Mouse (Mus musculus): ENCODE results near the gene Arhgef33. TPM values are rescaled to one million over a fixed set of nuclear protein-coding genes. Genes with fewer than 3 reads are reported as not detected.

Gene Arhgef33
- polyA plus RNA-seq, 1 experiment from 2014 or later, result 0.72 TPM

GRCm38 (mm10) chr17:80290074-80290657 is 17.0 kb upstream of the Arhgef33 start, which contains the start of the genes Morn2 and Dhx57:
Gene Morn2 (plus strand): TSS chr17:80290203.
Gene Dhx57 (minus strand): TSS chr17:80290476.
- peak; percentile 100 for ATAC-seq (replicated peaks; ENCODE audit: extremely low read depth, insufficient read depth, low FRiP score)
- peaks cover 8% of the 10 kb centered on the region; the same call in 1 of the 2 replicates for H3K4me1 ChIP-seq (ENCODE audit: control insufficient read depth, insufficient read depth, low read length)
- H3K4me3 ChIP-seq (ENCODE audit: low read length), result peak within 1 kb of the TSS; percentile 100
- under 1% methylated on average over 35 of the region's 35 CpGs for WGBS
- peak within 1 kb of the TSS; percentile 78 for H3K4me2 ChIP-seq (ENCODE audit: low read depth, low read length)
- peak within 1 kb of the TSS; percentile 86 for H3K27ac ChIP-seq (ENCODE audit: low read length)
- H3K36me3 ChIP-seq (ENCODE audit: control insufficient read depth, insufficient read depth), result no peaks in the 10 kb centered on the region
- H3K27me3 ChIP-seq (ENCODE audit: control insufficient read depth, insufficient read depth, low read length), result no peaks in the 10 kb centered on the region
- peak within 1 kb of the TSS; percentile 96 for H3K9ac ChIP-seq (ENCODE audit: low read length)
- H3K9me3 ChIP-seq (replicated peaks; ENCODE audit: control insufficient read depth, low read length), result no peaks in the 10 kb centered on the region

GRCm38 (mm10) chr17:80291148-80291547 is 16.1 kb upstream of the Arhgef33 start:
- no peak overlapping the region for H3K4me2 ChIP-seq (ENCODE audit: low read depth, low read length)
- H3K36me3 ChIP-seq (ENCODE audit: control insufficient read depth, insufficient read depth), result no peaks in the 10 kb centered on the region
- no peak overlapping the region for H3K27ac ChIP-seq (ENCODE audit: low read length)
- ATAC-seq (replicated peaks; ENCODE audit: extremely low read depth, insufficient read depth, low FRiP score), result no peak
- H3K4me1 ChIP-seq (ENCODE audit: control insufficient read depth, insufficient read depth, low read length), result peaks cover 8% of the 10 kb centered on the region; the same call in 1 of the 2 replicates
- no peaks in the 10 kb centered on the region for H3K9me3 ChIP-seq (replicated peaks; ENCODE audit: control insufficient read depth, low read length)
- H3K9ac ChIP-seq (ENCODE audit: low read length), result no peak overlapping the region
- H3K4me3 ChIP-seq (ENCODE audit: low read length), result no peak overlapping the region
- no peaks in the 10 kb centered on the region for H3K27me3 ChIP-seq (ENCODE audit: control insufficient read depth, insufficient read depth, low read length)
- 11% methylated on average over 2 of the region's 2 CpGs for WGBS

- Histone ChIP-seq H3K27me3 (ENCODE audit: control insufficient read depth, insufficient read depth, low read length) (no peaks in the 10 kb centered on the region), H3K9ac (ENCODE audit: low read length) (no peak overlapping the region), H3K27ac (ENCODE audit: low read length) (no peak overlapping the region), H3K4me2 (ENCODE audit: low read depth, low read length) (no peak overlapping the region), H3K4me1 (ENCODE audit: control insufficient read depth, insufficient read depth, low read length) (no peaks in the 10 kb centered on the region), H3K36me3 (ENCODE audit: control insufficient read depth, insufficient read depth) (no peaks in the 10 kb centered on the region), H3K4me3 (ENCODE audit: low read length) (no peak overlapping the region), H3K9me3 (replicated peaks; ENCODE audit: control insufficient read depth, low read length) (no peaks in the 10 kb centered on the region)
- WGBS, result 82% methylated on average over 5 of the region's 5 CpGs
- no peak for ATAC-seq (replicated peaks; ENCODE audit: extremely low read depth, insufficient read depth, low FRiP score)
Measured at GRCm38 (mm10) chr17:80295258-80295657, 11.9 kb upstream of the Arhgef33 start.

GRCm38 (mm10) chr17:80298844-80299243 is 8.4 kb upstream of the Arhgef33 start:
- ATAC-seq (replicated peaks; ENCODE audit: extremely low read depth, insufficient read depth, low FRiP score), result no peak
- Histone ChIP-seq H3K4me2 (ENCODE audit: low read depth, low read length) (no peak overlapping the region), H3K36me3 (ENCODE audit: control insufficient read depth, insufficient read depth) (no peaks in the 10 kb centered on the region), H3K27ac (ENCODE audit: low read length) (no peak overlapping the region), H3K4me1 (ENCODE audit: control insufficient read depth, insufficient read depth, low read length) (no peaks in the 10 kb centered on the region), H3K27me3 (ENCODE audit: control insufficient read depth, insufficient read depth, low read length) (no peaks in the 10 kb centered on the region), H3K9me3 (replicated peaks; ENCODE audit: control insufficient read depth, low read length) (no peaks in the 10 kb centered on the region), H3K4me3 (ENCODE audit: low read length) (no peak overlapping the region), H3K9ac (ENCODE audit: low read length) (no peak overlapping the region)
- WGBS, result 81% methylated on average over 5 of the region's 5 CpGs

- H3K9ac ChIP-seq (ENCODE audit: low read length), result no peak overlapping the region
- H3K27ac ChIP-seq (ENCODE audit: low read length), result no peak overlapping the region
- no peaks in the 10 kb centered on the region for H3K36me3 ChIP-seq (ENCODE audit: control insufficient read depth, insufficient read depth)
- WGBS, result 62% methylated on average over 9 of the region's 9 CpGs
- H3K4me3 ChIP-seq (ENCODE audit: low read length), result no peak overlapping the region
- H3K27me3 ChIP-seq (ENCODE audit: control insufficient read depth, insufficient read depth, low read length), result no peaks in the 10 kb centered on the region
- H3K4me2 ChIP-seq (ENCODE audit: low read depth, low read length), result no peak overlapping the region
- H3K4me1 ChIP-seq (ENCODE audit: control insufficient read depth, insufficient read depth, low read length), result no peaks in the 10 kb centered on the region
- H3K9me3 ChIP-seq (replicated peaks; ENCODE audit: control insufficient read depth, low read length), result no peaks in the 10 kb centered on the region
- ATAC-seq (replicated peaks; ENCODE audit: extremely low read depth, insufficient read depth, low FRiP score), result no peak
Measured at GRCm38 (mm10) chr17:80311761-80312160, 4.6 kb downstream of the Arhgef33 start.

- no peak overlapping the region for H3K27ac ChIP-seq (ENCODE audit: low read length)
- WGBS, result 84% methylated on average over 4 of the region's 4 CpGs
Measured at GRCm38 (mm10) chr17:80312405-80312804, 5.2 kb downstream of the Arhgef33 start.

GRCm38 (mm10) chr17:80322228-80322627 is 15.0 kb downstream of the Arhgef33 start:
- Histone ChIP-seq H3K36me3 (ENCODE audit: control insufficient read depth, insufficient read depth) (no peaks in the 10 kb centered on the region), H3K27me3 (ENCODE audit: control insufficient read depth, insufficient read depth, low read length) (no peaks in the 10 kb centered on the region), H3K9me3 (replicated peaks; ENCODE audit: control insufficient read depth, low read length) (no peaks in the 10 kb centered on the region), H3K4me2 (ENCODE audit: low read depth, low read length) (no peak overlapping the region), H3K27ac (ENCODE audit: low read length) (no peak overlapping the region), H3K9ac (ENCODE audit: low read length) (no peak overlapping the region), H3K4me3 (ENCODE audit: low read length) (no peak overlapping the region), H3K4me1 (ENCODE audit: control insufficient read depth, insufficient read depth, low read length) (peaks cover 9% of the 10 kb centered on the region)
- WGBS, result 57% methylated on average over 6 of the region's 6 CpGs
- ATAC-seq (replicated peaks; ENCODE audit: extremely low read depth, insufficient read depth, low FRiP score), result no peak; the same call in 1 of the 2 replicates

More at GRCm38 (mm10) chr17:80312405-80312804, 5.2 kb downstream of the Arhgef33 start:
- Histone ChIP-seq H3K4me2 (ENCODE audit: low read depth, low read length) (no peak overlapping the region), H3K27me3 (ENCODE audit: control insufficient read depth, insufficient read depth, low read length) (no peaks in the 10 kb centered on the region), H3K9me3 (replicated peaks; ENCODE audit: control insufficient read depth, low read length) (no peaks in the 10 kb centered on the region), H3K9ac (ENCODE audit: low read length) (no peak overlapping the region), H3K4me3 (ENCODE audit: low read length) (no peak overlapping the region), H3K4me1 (ENCODE audit: control insufficient read depth, insufficient read depth, low read length) (no peaks in the 10 kb centered on the region), H3K36me3 (ENCODE audit: control insufficient read depth, insufficient read depth) (no peaks in the 10 kb centered on the region)
- ATAC-seq (replicated peaks; ENCODE audit: extremely low read depth, insufficient read depth, low FRiP score), result no peak

GRCm38 (mm10) chr17:80323015-80323414 is 15.8 kb downstream of the Arhgef33 start:
- Histone ChIP-seq H3K9ac (ENCODE audit: low read length) (no peak overlapping the region), H3K27me3 (ENCODE audit: control insufficient read depth, insufficient read depth, low read length) (no peaks in the 10 kb centered on the region), H3K4me1 (ENCODE audit: control insufficient read depth, insufficient read depth, low read length) (peaks cover 9% of the 10 kb centered on the region), H3K4me3 (ENCODE audit: low read length) (no peak overlapping the region), H3K4me2 (ENCODE audit: low read depth, low read length) (no peak overlapping the region), H3K9me3 (replicated peaks; ENCODE audit: control insufficient read depth, low read length) (no peaks in the 10 kb centered on the region), H3K36me3 (ENCODE audit: control insufficient read depth, insufficient read depth) (no peaks in the 10 kb centered on the region), H3K27ac (ENCODE audit: low read length) (no peak overlapping the region)
- 83% methylated on average over 4 of the region's 4 CpGs for WGBS
- no peak for ATAC-seq (replicated peaks; ENCODE audit: extremely low read depth, insufficient read depth, low FRiP score)

- Histone ChIP-seq H3K27me3 (ENCODE audit: control insufficient read depth, insufficient read depth, low read length) (no peaks in the 10 kb centered on the region), H3K4me3 (ENCODE audit: low read length) (no peak overlapping the region), H3K36me3 (ENCODE audit: control insufficient read depth, insufficient read depth) (no peaks in the 10 kb centered on the region), H3K27ac (ENCODE audit: low read length) (no peak overlapping the region), H3K9me3 (replicated peaks; ENCODE audit: control insufficient read depth, low read length) (no peaks in the 10 kb centered on the region), H3K9ac (ENCODE audit: low read length) (no peak overlapping the region), H3K4me2 (ENCODE audit: low read depth, low read length) (no peak overlapping the region; the same call in 1 of the 2 replicates), H3K4me1 (ENCODE audit: control insufficient read depth, insufficient read depth, low read length) (peaks cover 9% of the 10 kb centered on the region)
- 47% methylated on average over 8 of the region's 8 CpGs for WGBS
- ATAC-seq (replicated peaks; ENCODE audit: extremely low read depth, insufficient read depth, low FRiP score), result no peak; the same call in 1 of the 2 replicates
Measured at GRCm38 (mm10) chr17:80323658-80324057, 16.5 kb downstream of the Arhgef33 start.
